Mouse (Mus musculus): Measurements from ENCODE around the gene Tmem186.

- TF ChIP-seq POLR2A (IDR thresholded peaks at IDR 0.05; ENCODE audit: borderline replicate concordance, low read depth, low read length): no peak
- TF ChIP-seq CTCF (IDR thresholded peaks at IDR 0.05; ENCODE audit: low read depth, low read length): peak; percentile 48
These were observed 48.8 kb upstream of the Tmem186 start for GRCm38 (mm10) chr16:8686121-8686870.

Measured in bone marrow macrophage, adult 2 months (primary cell).